Mouse (Mus musculus) lung, postnatal 25 days (tissue): Measurements from ENCODE around the gene Prkar1a.

Experiments used
- DNase-seq: peaks from one replicate; pipeline ENCODE4 v3.0.0; 2022; ENCODE audit warnings: low spot score

Prkar1a gene

GRCm38 (mm10) chr11:109673741-109674140, 24.5 kb downstream of the Prkar1a start:
- DNase-seq = no peak

GRCm38 (mm10) chr11:109674542-109674941, 25.3 kb downstream of the Prkar1a start:
- no peak for DNase-seq

DNA sequence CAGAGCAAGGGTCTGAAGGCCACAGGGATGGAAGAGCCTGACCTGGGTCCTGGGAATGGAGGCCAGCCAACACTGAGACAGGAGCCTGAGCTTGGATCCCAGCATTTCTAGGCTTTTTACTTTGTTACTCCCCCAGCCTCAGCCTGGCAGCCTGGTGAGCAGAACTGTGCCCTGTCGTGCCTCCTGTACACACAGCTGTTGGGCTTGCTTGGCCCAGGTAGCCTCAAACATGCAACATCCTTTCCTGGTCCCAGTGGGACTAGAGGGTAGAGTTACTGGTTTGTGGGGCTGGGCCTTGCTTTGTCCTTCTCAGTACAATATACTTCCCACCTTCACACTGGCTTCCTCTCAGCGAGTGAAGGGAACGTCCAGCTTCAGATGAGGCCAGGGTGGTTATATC, 26.0 kb downstream of the Prkar1a start:
- no peak for DNase-seq

DNA sequence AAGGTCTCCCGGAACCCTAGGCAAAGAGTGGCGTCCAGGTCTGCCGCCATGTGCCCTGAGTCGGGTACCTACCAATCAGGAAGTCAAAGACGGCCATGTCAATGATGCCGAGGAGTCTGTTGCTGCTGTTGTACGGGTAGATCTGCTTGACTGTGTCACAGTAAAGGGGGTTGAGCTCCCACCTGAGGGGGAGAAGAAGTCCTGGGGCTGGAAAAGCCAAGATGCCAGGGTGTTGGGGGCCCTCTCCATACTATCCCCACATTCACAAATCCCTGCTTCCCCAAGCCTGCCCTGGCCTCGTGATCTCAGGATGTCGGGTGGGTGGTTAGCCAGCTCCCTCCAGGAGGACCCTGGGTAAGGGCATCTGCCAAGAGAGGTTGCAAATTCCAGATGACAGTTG, 26.6 kb downstream of the Prkar1a start:
- DNase-seq = no peak

- no peak for DNase-seq
Observed at GRCm38 (mm10) chr11:109676621-109677373, 27.6 kb downstream of the Prkar1a start.

GRCm38 (mm10) chr11:109678291-109678690, 29.1 kb downstream of the Prkar1a start:
- DNase-seq = no peak

DNA sequence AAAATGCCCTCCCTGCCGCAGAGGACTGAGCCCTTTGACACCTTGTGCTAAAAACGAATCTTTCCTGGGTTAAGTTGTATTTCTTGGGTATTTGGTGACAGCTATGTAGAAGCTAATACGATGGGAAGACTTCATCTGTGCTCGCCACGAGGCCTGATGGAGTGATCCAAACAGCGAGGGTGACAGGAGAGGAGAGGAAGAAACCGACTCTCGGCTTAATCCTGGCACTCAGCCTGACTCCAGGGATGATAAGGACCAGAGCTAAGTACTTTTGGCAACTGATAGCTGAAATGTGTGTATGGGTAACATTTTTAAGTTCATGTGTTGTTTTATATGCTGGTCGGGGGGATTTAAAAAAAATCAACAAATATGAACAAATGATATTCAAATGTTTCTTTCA, 31.7 kb downstream of the Prkar1a start:
- no peak for DNase-seq

- DNase-seq = peak; percentile 59
Observed at GRCm38 (mm10) chr11:109681556-109681955, 32.4 kb downstream of the Prkar1a start.

DNA sequence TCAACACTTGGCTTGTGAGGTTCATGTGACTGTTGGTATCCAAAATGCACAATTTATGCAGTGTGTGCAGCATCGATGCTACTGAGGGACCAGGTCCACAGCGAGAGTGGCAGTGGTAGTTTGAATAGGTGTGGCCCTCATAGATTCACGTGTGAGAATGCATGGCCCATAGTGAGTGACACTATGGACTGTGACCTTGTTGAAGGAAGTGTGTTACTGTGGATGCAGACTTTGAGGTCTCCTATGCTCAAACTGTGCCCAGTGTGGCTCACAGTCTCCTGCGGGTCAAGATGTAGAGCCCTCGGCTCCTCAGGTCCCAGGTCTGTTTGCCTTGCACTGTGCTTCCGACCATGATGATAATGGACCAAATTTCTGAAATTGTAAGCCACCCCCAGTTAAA, 33.0 kb downstream of the Prkar1a start:
- DNase-seq = no peak

- no peak for DNase-seq
Observed at GRCm38 (mm10) chr11:109689539-109689938, 40.3 kb downstream of the Prkar1a start.

DNA sequence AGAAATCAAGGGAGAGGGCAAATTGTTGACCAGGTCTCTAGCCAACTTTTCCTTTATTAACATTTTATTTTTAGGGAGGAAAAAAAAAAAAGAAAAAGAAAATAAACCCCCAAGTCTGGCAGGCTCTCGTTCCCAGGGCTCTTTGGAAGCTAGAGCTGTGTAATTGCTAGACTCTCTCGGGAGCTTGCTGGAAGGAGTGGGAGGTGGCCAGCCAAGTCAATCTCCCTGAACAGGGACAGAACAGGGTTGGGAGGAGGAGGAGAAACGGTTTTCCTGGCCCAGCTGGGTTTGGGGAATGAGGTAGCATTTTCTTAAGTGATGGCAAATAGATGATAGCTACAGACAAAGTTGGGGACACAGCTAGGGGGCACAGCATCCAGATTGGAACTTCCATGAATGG, 43.5 kb downstream of the Prkar1a start:
- no peak for DNase-seq

GRCm38 (mm10) chr11:109696519-109696918, 47.3 kb downstream of the Prkar1a start:
- DNase-seq = no peak

DNA sequence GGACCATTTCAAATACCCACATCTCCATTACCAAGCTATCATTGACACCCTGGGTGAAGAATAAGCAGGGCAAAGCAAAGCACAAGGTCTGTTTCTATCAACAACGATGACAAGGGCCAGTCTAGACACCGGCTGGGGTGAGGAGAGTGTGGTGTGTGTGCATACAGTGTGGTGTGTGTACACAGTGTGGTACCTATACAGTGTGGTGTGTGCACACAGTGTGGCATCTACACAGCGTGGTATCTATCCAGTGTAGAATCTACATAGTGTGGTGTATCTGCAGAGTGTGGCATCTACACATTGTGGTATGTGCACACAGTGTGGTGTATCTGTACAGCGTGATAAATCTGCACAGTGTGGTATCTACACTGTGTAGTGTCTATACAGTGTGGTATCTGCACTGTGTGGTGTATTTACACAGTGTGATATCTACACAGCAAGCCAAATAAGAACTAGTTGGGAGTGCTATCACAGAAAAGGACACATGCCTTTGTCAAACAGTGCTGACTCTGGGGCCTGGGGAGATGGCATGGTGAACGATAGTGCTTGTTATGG, 48.0 kb downstream of the Prkar1a start:
- no peak for DNase-seq

DNA sequence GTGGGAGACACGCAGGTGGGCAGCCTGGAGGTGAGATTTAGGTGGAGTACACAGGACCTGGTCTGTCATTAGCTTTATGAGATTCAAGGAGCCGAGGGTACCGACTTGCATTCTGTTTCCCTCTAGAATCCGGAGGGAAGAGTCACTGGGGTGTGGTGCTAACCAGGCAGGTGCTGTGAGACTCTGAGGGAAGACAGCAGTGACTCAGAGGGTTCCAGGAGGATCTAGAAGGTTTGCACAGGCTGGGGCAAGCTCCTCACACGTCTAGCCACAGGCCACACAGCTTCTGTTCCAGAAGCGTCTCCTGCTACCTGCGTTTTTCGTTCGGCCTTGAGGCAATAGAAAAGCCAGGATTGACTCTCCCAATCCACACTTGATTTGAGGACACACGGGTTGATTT, 49.5 kb downstream of the Prkar1a start:
- no peak for DNase-seq

- DNase-seq = no peak
Observed at GRCm38 (mm10) chr11:109699784-109700183, 50.6 kb downstream of the Prkar1a start.

- DNase-seq = no peak
Observed at GRCm38 (mm10) chr11:109700761-109701160, 51.6 kb downstream of the Prkar1a start.

- DNase-seq = no peak
Observed at GRCm38 (mm10) chr11:109702031-109702815, 53.0 kb downstream of the Prkar1a start.

DNA sequence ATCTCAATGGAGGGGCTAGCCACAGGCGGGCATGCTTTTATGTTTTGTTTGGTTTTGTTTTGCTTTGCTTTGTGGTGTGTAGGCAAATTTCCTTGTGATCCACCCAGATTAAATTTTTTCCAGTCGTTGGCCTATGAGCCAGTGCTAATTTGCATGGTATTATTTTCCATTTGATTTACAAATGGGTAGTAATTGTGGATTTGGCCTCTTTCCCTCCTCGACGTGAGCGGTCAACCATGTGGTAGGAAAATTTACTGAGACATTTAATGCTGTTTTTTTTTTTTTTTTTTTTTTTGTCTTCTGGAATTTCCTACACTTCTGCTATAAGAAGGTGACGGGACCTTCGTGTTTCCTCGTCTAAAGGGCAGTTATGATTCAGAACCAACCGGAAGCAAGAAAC, 54.6 kb downstream of the Prkar1a start:
- DNase-seq = no peak

GRCm38 (mm10) chr11:109704311-109705205, 55.4 kb downstream of the Prkar1a start:
- DNase-seq = no peak

GRCm38 (mm10) chr11:109705336-109706054, 56.3 kb downstream of the Prkar1a start:
- no peak for DNase-seq

DNA sequence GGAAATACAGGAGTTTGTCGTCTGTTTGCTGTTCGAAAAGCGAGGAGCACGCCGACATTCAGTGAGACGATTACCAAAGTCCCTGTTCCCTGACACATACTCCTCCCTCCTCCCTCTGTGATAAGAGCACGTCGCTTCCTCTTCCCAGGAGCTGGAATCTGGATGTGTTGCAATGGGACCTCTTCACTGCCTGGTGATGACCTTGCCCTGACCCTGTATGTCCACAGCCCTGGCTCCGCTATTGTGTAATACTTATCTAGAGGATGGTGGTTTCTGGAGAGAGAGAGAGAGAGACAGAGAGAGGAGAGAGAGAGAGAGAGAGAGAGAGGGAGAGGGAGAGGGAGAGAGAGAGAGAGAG, 56.8 kb downstream of the Prkar1a start:
- peak; percentile 55 for DNase-seq

GRCm38 (mm10) chr11:109706586-109706985, 57.4 kb downstream of the Prkar1a start:
- DNase-seq = no peak
